Mouse (Mus musculus) embryo, embryonic 10.5 days (tissue): ENCODE results near the gene Fndc3b.

Experiments
- DNase-seq: peaks from one replicate; pipeline ENCODE4 v3.0.0-alpha.2; 2015; ENCODE audit warnings: low spot score

The Fndc3b gene

DNA sequence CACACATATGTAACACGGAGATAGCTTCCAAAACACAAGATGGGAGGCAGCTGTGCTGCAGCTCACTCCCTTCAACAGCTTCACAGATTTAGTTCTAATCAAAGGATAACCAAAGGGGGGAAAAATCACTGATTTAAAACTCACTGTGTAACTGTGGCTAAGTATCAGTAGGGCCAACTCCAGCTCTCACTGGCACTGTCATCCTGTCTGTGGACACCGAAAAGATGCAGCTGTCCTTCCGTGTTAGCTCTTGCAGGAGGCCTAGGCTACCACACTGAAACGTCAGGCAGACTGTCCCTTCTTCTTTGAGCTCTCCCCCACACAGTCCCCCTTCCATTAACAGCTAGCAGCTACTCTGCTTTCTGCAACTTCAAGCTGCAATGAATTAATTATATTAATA lies 89.9 kb downstream of the Fndc3b start:
- DNase-seq = no peak

DNA sequence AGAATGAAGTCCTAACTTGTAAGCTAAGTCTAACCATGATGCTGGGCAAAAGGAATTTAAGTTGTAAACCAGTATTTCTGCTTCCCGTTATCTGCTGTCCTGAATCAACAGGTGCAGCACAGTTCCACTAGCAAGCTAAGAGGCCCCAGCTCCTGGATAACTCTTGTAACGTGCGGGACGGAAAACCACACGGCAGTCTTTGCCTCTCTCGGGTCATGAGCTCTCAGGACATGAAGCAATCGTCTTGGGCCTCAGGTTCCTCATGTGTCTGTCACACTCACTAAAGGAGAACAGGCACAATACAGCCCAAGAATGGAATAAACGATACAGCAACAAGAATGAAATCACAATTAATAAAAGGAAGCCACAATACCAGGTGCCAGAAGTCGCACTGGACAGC lies 93.4 kb downstream of the Fndc3b start:
- no peak for DNase-seq

DNA sequence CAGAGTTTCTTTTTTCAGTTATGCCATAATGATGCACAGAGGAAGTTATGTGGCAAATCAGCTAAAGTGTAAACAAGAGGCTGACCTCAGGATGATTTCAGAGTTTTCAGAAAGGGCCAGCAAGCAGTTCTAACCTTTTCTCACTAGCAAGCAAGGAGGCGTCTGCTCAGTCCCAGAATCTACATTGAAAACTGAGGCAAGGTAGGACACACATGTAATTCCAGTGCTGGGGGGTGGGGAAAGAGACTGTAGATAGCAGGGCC lies 93.9 kb downstream of the Fndc3b start:
- DNase-seq = no peak

DNA sequence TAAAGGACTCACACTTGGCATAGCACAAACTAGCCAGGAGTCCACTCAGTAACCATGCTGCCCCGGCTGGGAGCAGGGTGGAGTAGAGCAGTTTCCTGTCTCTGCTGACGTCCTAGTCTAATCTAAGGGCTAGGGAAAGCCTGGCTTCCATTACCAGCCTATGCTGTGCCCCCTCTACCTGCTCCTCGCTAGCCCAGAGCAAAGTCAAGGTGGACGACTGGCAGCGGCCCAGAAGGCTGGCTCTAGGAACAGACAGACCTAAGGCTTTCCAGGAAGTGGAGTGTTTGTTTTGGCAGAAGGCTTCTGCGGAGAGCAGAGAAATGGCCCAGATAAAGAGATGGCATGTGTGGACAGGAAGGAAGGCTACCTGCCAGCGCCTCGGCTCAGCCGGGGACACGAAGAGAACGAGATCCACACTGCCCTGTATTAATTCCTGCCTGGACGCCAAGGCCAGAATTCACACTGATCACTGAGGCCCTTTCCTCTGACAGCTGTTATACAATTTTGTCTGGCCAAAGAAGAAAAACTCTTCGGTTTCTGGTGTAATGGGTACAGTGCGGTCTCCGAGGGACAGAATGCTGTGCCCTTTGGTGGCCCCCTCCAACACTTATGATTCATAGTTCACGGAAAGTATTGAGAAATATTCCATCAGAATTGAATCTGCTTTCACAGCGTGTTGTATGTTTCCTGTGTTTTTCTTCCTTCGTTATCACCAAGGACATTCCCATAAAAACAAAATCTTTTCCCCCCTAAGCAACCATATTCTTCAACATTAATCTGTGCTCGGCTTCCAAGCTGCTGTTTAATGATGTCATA lies 94.5 kb downstream of the Fndc3b start:
- no peak for DNase-seq

DNA sequence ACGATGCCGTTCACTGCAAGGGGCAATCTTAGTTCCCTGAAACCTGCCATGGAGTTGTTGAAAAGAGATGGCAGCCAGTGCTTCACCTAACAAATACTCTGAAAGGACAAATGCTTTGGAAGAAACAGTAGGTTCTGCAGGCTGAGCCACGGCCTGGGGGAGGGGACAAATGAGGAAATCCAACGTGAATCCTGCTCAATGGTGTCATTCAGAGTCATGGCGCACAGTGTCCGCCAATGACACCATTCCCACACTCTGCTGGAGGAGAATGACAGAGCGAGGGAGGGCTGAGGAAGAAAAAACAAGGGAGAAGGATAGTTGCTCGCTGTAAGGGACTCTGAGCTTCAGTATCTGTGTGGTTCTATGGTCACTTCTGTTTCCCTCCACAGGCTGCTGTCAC lies 95.6 kb downstream of the Fndc3b start:
- DNase-seq = no peak

DNA sequence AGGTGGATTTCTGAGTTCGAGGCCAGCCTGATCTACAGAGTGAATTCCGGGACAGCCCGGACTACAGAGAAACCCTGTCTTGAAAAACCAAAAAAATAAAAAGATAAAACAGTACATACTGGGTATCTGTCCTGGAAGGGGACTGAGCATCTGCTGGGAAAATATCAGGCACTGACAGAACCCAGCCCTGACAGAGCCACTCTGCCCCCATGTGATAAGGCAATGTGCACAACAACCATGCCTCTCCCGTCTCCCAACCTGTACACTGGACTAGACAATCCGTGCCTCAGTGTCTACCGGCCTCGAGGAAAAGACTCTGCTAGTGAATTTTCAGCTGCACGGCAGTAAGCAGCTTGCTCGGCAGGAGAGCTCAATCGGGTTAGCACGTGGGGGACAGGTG lies 97.3 kb downstream of the Fndc3b start:
- no peak for DNase-seq

DNA sequence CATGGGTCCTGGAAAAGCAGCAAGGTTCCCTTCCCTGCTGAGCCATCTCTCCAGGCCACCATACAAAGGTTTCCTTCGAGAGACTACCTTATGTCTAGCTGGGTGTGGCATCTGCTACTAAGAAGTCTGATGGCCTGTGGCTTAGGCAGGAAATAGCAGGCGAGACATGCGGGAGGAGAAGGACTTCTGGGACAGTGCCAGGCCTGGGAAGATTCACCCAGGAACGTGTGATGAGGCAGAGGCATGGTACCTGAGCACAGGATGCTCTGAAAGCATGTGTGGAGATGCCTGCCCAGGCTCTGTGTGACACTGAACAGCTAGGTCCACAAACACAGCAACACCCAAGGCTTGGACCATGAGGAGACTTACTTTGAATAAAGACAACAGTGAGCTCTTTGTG lies 98.1 kb downstream of the Fndc3b start:
- no peak for DNase-seq

DNA sequence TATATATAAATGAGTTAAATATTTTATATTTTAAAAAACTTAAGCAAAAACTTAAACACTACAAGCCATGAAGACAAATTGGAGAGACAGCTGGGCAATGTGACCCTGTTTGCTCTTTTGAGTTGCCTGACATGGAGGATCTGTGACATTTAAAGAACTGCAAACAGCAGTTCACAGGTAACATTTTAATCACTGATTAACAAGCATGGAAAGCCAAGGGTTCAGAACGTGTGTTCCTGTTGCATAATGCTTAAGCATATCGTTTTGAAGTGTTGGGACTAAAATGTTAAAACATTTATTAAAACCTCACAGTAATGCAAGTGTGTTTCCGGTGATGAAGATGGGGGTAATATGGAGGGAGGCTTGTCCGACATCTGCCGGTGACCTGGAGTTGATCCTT lies 99.1 kb downstream of the Fndc3b start:
- no peak for DNase-seq

DNA sequence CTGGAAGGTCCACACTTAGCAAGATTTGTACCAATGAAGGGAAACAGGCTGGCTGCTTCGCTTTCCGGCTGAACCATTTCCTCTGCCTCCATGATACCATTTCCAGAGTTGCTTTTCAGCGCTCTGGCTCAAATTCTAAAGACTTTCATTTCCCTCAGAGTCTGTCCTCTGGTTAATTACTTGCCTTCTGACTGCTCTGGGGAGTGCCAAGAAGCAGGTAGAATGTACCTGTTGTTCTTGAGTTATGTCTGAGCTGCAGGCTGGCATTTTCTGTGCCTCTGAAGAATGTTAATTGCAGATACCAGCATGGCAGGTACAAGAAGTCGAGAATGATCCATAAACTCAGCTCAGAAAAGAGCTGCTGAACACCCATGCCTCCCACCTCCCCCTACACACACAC lies 100.6 kb downstream of the Fndc3b start:
- DNase-seq = no peak

DNA sequence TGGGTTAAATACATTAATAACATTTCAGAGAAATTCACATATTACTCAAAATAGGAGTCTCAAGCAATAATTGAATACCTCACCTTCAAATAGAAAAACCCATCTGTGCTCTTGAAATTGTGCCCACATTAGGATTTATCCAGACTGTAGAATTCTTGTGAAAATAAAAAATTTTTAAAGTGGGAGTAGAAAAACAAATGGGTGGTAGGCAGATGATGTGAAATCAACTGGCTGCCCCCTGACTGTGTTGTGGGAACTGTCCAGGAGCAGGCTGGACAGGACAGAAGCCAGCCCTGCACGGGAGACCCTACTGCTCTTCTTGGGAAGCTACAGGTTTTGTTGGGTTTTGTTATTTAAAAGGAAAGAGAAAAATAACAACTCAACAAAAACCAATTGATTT lies 101.0 kb downstream of the Fndc3b start:
- no peak for DNase-seq

DNA sequence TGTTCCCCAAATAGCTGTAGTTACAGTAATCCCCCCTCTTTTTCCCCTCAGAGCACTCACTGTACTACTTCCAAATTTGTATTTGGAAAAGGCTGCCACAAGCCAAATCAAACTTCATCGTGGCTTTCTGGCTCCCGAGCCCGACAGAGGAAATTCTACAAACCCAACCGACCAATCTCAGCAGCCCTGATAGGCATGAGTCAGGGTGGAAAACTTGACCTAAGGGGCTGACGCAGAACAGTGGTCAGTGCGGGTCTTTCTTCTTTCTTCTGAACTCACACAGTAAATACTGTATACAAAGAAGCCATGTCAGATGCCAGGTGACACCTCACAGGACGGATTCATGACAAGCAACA lies 103.3 kb downstream of the Fndc3b start:
- no peak for DNase-seq

DNA sequence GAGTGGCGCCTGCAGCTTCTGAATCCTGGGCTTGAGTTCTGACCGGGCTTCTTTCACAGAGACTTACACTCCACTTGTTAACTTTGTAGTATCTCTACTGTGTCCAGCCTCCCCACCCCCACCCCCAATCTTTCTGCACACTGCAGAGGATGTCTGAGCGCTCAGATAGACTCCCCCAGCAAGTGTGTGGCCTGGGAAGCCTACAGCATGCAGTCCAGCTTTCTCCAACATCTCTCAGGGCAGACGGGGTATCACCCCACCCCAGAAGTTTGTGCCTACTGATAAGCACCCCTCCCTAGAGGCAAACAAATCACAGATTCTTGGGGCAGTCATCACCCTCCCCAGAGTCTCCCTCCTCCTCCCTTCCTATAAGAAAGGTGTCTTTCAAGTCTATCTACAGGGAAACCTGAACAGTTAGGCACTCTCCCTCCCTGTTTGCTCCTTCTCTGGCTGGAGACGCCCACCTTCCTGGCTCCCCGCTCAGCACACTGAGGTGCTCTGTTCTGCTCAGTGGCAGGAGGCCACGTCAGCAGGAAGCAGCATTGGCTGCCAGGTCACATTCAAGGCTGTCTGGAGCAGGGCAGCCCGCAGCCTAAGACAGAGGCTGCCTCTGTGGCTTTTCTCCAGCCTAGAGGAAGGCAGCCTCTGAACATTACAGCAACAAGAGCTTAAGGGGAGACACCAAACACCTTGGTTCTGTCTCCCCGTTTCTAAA lies 103.9 kb downstream of the Fndc3b start:
- DNase-seq = peak; percentile 30

DNA sequence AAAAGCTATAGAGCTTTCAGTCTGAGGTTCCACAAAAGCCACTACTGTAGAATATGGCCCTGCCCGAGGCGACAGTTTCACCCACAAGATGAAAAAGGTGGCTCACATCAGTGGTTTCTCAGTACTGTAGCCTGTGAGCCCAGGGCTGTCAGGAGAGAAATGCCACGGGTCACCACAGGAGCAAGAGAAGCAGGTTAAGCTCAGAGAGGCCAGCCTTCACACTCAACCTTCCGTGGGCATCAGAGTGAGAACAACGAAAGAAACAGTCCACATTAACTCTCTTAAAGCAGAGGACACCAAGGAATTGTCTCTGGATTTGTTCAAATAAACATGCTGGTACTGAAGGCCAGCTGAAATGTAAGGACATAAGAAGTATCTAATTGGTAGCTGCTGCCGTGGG lies 104.5 kb downstream of the Fndc3b start:
- DNase-seq = no peak

DNA sequence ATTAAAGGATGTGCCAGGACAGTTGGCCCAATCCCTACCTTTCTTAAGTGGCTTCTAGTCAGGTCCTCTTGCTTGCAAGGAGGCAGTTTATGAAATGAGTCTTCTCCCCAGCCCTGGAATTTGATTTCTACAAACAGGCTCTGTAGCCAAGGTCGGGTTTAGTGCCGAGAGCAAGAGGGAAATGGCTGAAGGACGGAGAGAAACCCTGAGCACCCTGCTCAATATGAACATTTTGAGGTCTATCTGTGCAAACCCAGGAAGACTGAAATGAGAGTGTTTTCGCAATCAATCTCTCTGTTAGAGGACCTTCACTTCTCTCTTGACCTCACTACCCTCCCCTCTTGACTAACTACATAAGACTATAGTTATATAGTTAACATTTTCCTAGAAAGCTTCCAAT lies 105.5 kb downstream of the Fndc3b start:
- no peak for DNase-seq

DNA sequence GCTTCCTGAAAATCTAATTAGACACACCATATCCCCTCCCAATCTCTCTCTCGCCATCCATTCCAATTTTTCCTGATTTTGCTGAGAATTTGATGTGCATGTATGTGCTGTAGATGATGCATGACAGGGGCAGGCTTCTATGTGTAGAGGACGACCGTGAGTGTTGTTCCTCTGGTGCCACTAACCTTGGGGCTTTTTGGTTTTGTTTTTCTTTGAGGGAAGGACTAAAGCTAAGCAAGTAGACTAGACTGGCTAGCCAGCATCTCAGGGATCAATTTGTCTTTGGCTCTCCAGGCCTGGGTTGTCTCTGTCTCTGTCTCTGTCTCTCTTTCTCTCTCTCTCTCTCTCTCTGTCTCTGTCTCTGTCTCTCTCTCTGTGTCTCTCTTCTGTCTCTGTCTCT lies 106.0 kb downstream of the Fndc3b start:
- no peak for DNase-seq

DNA sequence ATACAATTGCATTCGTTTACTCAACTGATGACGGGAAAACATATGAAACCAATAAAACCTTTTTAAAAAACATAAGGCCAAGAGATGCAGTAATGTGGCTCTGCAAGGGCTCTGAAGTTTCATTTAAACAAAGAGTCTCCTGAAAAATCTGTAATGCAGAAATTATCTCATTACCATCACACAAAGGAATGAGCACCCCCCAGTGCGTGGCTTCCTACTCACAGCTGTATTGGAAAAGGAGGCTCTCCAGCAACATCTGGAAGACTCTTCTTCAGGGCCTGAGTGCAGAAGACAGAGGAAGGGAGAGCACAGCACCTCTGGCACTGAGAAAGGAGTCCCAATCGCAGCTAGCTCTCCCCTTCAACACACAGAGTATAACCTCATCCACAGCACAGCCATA lies 106.5 kb downstream of the Fndc3b start:
- DNase-seq = no peak

DNA sequence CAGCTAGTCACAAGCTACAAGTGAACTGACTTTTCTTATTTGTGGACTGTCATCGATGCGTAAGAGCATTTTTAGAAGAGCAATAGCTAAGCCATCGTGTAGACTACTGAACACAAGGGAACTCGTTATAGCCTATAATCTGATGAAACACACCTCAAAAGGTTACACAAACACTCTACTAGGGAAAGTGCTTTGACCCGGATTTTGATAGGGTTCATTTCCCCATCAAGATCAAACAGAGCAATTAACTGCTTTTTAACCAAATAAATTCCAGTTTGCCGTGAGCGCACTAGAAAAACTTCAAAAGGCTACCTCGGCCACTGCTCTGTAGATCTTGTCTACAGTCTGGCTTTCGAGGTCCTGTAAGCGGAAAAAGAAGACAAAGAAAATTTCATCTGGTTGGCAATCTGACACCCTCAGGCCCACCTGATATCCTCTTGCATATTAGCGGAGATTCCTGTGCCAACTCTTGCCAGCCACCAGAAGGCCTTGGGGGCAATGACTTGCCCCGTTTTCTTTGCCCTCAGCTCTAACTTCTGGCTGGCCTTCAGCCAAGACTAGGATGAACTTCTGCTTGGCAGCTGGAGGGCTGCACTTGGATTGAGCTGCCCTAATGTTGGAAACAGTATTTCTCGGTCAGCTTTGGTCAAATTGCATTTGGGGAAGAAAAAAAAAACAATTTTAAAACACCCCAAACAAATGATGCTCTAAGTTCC lies 107.0 kb downstream of the Fndc3b start:
- no peak for DNase-seq

DNA sequence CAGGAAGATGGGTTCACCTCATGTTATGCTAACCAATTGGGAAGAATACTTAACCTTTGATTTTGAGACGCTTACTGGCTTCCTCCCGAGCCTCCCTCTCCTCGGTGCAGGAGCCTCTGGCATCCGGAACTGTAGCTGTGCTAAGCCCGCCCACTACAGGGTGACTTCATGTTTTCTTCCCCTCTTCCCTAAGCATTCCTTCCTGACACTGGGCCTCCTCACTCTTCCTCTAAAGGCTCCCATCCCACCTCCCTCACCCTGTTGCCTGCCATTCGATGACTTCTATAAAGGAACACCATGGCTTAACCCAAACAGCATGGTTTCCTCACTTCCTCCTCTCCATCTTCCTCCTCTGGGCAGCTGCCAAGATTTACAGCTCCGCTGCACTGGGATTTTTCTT lies 110.5 kb downstream of the Fndc3b start:
- DNase-seq = no peak

DNA sequence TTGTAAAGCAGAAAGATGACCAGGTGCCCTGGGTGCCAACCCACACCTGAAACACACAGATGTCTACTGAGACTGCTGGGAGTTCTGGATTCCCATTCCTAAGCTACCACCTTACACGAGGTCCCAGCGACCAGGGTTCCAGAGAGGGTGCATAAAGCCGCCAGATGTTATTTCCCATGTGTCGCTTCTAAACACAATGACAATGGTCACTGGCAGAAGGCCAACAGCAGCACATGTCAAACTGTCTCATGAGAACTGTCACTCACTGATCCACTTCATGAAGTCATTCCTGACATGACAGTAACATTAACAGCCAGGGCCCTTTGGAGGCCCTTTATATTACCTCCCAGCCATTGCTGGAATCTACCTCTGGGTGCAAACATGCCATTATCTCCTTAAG lies 110.9 kb downstream of the Fndc3b start:
- no peak for DNase-seq

DNA sequence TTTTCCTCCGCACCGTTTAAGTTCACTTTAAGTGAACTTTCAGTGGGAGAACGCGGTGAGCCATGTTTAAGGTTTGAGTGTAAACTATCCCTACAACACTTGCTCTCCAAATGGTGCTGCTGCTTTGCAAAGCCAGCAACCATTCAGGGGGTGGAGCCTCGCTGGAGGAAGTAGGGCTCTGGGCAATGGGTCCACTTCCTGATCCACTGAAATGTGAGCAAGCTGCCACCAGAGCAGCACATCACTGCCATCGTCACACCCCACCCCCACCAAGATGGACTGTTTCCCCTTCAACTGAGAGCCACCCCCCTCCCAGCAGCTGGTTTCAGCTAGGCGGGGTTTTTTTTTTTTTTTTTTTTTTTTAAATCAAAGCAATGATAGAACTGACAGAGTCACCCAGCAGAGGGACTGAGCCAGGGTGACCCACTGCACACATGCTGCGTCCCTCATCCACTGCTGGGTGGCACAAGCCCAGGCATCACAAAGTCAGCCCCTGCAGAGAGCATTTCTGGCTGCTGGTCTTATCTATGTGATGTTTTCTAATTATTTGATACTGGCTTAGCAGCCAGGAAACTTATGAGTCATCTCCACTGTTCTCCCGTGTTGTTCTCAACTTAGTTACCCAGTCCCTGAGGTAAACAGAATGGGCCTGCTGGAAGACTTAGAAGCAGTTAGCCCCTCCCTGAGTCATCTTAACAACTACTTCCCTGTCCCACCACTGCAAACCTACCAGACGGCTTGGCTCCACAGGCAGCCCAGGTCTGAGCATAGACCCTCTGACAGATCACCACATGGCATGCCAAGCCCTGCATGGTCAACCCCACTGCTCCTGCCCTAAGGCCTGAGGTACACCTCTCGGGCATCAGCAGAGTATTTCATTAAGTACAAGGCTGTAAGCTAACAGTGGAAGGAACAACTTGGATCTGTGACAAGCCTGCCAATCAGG lies 112.4 kb downstream of the Fndc3b start:
- no peak for DNase-seq

DNA sequence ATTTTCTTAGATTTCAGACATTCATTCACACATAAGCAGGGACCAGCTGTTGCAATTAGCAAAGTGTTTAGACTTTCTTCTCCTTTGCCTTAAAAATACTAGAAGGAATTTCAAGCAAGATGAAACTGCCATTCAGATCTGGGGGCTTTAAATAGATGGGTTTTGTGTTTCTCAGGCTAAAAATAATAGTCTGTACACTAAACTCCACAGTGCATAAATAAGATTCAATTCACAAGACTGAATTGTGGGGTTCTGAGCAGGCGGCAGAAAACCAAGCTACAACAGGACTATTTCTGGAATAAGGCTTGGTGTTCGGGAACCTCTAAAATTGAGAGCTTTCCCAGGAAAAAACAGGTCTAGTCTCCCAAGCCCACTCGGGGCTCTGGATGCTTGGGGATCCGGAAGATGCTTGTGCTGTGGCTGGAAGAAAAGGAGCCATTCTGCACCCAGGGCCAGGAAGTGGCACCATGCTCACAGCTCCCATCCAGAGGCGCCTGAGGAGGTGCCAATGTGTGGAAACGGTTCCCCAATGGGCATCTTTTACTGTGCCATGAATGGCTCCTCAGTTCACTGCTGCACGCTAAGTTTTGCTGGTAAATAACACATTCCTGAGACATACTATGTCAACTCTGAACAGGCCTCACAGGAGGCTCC lies 117.5 kb downstream of the Fndc3b start:
- DNase-seq = no peak
